Mouse (Mus musculus) ES-Bruce4 (cell line): ENCODE measurements around the gene Ccdc57.

ENCODE experiments used
- CTCF ChIP-seq: IDR thresholded peaks from one replicate; pipeline ENCODE4 v1.8.1; 2011; ENCODE audit warnings: low read depth, low read length
- EP300 ChIP-seq: IDR thresholded peaks from 2 replicates; pipeline ENCODE4 v1.6.1; 2011; ENCODE audit warnings: low read depth, low read length; ENCODE audit not compliant: insufficient read depth
- POLR2A ChIP-seq: IDR thresholded peaks from one replicate; pipeline ENCODE4 v1.8.1; 2011; ENCODE audit warnings: low read length; ENCODE audit not compliant: insufficient read depth

GRCm38 (mm10) chr11:120822831-120823550, 109.7 kb downstream of the Ccdc57 start:
- no peak for TF ChIP-seq EP300
- no peak for TF ChIP-seq CTCF
- TF ChIP-seq POLR2A = no peak
